Mouse (Mus musculus) midbrain, embryonic 15.5 days (tissue): ENCODE measurements around the gene Gabrr3. TPM values are rescaled to one million over a fixed set of nuclear protein-coding genes. Genes with fewer than 3 reads are reported as not detected.
A peak's percentile ranks its signal among the peaks of the same experiment; 100 is the strongest.
"Not testable (repeated sequence)": the region's sequence is repeated elsewhere in the genome, so short reads cannot be mapped to it uniquely, and the experiment has no call there.

Source experiments
- ATAC-seq: fragments of 200-750 bp; cut with Nextera tagmentation; replicated peaks from 2 replicates; pipeline ENCODE4 v1.8.0; 2017; ENCODE audit warnings: moderate TSS enrichment
- H3K27ac ChIP-seq: fragments of 300-500 bp; sonication (generic); 2 replicates; pipeline ENCODE4 v1.5.1; 2015; ENCODE audit warnings: mild to moderate bottlenecking, inconsistent platforms
- H3K27me3 ChIP-seq: fragments of 300-500 bp; sonication (generic); replicated peaks from 2 replicates; pipeline ENCODE4 v1.6.1; 2015; ENCODE audit warnings: inconsistent platforms
- H3K36me3 ChIP-seq: fragments of 300-500 bp; sonication (generic); replicated peaks from 2 replicates; pipeline ENCODE4 v1.6.1; 2015; ENCODE audit warnings: inconsistent platforms
- H3K4me1 ChIP-seq: fragments of 300-500 bp; sonication (generic); 2 replicates; pipeline ENCODE4 v1.6.1; 2015; ENCODE audit warnings: inconsistent platforms
- H3K4me2 ChIP-seq: fragments of 300-500 bp; sonication (generic); 2 replicates; pipeline ENCODE4 v1.6.1; 2015; ENCODE audit warnings: inconsistent platforms, mild to moderate bottlenecking, moderate library complexity
- H3K4me3 ChIP-seq: fragments of 300-500 bp; sonication (generic); 2 replicates; pipeline ENCODE4 v1.5.1; 2015; ENCODE audit warnings: mild to moderate bottlenecking, inconsistent platforms
- H3K9ac ChIP-seq: fragments of 300-500 bp; sonication (generic); 2 replicates; pipeline ENCODE4 v1.6.1; 2015; ENCODE audit warnings: mild to moderate bottlenecking, inconsistent platforms
- H3K9me3 ChIP-seq: fragments of 300-500 bp; sonication (generic); 2 replicates; pipeline ENCODE4 v1.6.1; 2016; ENCODE audit warnings: inconsistent platforms
- WGBS: fragments of 180-500 bp; shearing (Covaris S2); methylation state at CpG from one replicate; pipeline ENCODE4 v1.1.7; 2015; ENCODE audit warnings: mixed read lengths; 5-methylcytosine and 5-hydroxymethylcytosine counted together
- polyA plus RNA-seq: library from polyadenylated mRNA; unstranded; fragments of >200 nt; fragmentation: Nextera tagmentation; extraction: Ambion mirVana; gene quantifications from 2 replicates; pipeline ENCODE4 v1.2.1, GENCODE M21; 2015

Gabrr3 gene
- polyA plus RNA-seq, 1 experiment from 2014 or later, result 0.06 TPM

DNA sequence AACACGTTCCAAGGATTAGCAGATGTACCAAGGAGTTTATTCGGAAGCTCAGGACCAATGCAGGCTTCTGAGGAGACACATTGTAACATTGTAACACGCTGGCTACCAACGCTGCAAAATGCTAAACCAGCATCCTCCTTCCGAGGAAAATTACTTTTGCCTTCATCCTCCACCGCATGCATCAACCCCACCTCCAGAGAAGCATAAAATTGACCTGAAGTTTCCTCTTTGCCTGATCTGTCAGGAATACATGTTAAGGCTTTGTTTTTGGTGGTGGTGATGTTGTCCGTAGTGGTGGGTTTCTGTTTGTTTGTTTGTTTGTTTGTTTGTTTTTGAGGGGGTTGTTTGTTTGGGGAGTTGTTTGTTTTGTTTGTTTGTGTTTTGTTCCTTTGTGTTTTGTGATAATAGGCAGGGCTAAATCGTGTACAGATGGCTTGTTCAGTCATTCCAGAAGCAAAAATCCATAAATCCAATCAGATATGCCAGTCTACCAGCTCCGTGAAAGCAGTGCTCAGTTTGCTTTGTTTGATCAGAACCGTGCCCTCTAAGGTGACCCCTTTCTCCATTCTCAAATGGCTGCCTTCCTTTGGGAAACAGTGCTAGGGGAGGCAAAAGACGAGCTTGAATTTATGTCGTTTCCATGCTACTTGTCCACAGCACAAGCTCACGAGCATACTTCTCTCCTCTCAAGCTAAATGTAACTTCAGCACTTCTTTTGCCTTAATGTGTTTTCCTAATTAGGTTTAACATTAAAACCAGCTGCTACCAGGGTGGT lies 14.6 kb downstream of the Gabrr3 start:
- H3K4me3 ChIP-seq, result no peak overlapping the region
- ATAC-seq, result no peak; the same call in 1 of the 2 replicates
- H3K4me1 ChIP-seq, result 0 out of 2 replicates have a peak, but pooled peaks cover 3% of the 10 kb centered on the region
- H3K27me3 ChIP-seq, result no peaks in the 10 kb centered on the region
- no peak overlapping the region for H3K27ac ChIP-seq
- WGBS, result 40% methylated on average over 13 of the region's 13 CpGs
- no peaks in the 10 kb centered on the region for H3K9me3 ChIP-seq
- H3K36me3 ChIP-seq, result no peaks in the 10 kb centered on the region
- H3K9ac ChIP-seq, result no peak overlapping the region
- H3K4me2 ChIP-seq, result no peak overlapping the region

DNA sequence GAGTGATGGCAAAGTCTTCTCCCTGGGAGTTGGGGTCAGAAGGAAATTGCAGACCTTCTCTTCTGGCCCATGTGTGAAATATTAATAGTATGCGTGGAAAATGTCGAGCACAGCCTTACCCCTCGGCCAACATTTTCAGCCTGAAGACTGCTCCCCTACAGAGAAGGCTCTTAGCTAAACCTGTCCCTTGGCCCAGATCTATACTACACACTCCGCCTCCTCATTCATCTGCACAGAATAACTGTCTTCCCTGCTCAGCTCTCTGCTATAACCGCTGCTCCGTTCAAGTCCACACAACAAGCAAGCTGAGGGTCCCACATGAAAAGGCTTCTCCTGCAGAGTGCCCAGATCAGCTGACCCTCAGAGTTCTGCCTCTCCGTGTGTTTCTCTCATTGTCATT lies 20.8 kb downstream of the Gabrr3 start:
- Histone ChIP-seq H3K9me3 (no peaks in the 10 kb centered on the region), H3K4me3 (no peak overlapping the region), H3K27me3 (no peaks in the 10 kb centered on the region), H3K4me2 (no peak overlapping the region), H3K27ac (no peak overlapping the region), H3K36me3 (no peaks in the 10 kb centered on the region), H3K9ac (no peak overlapping the region), H3K4me1 (no peaks in the 10 kb centered on the region)
- WGBS, result 57% methylated on average over 7 of the region's 7 CpGs
- 0 out of 2 replicates have a peak, but pooled peaks have one; percentile 33 for ATAC-seq

DNA sequence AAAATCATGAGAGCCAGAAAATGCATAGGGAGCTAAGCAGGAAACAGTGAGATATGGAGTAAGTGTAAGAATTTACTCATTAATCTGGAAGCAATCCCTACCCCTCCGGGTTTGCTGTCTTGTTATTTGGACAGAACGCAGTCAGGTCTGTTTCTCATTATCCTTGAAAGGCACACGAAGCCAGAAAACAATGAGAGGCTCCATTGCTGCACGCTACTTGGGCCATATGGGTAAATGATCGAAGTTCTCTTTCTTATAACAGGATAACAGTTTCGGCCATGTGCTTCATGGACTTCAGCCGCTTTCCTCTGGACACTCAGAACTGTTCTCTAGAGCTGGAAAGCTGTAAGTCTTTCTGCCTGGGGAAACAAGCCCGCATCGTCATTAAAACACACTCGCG lies 26.0 kb downstream of the Gabrr3 start:
- Histone ChIP-seq H3K36me3 (no peaks in the 10 kb centered on the region), H3K4me2 (no peak overlapping the region), H3K27me3 (no peaks in the 10 kb centered on the region), H3K4me1 (no peaks in the 10 kb centered on the region), H3K4me3 (no peak overlapping the region), H3K9me3 (no peaks in the 10 kb centered on the region), H3K9ac (no peak overlapping the region), H3K27ac (no peak overlapping the region)
- 71% methylated on average over 11 of the region's 11 CpGs for WGBS
- no peak for ATAC-seq

- no peak overlapping the region for H3K27ac ChIP-seq
- H3K4me1 ChIP-seq, result no peaks in the 10 kb centered on the region
- H3K9me3 ChIP-seq, result no peaks in the 10 kb centered on the region
- no peak for ATAC-seq
- no peak overlapping the region for H3K4me3 ChIP-seq
- WGBS, result 86% methylated on average over 7 of the region's 7 CpGs
- H3K4me2 ChIP-seq, result no peak overlapping the region
- H3K9ac ChIP-seq, result no peak overlapping the region
- no peaks in the 10 kb centered on the region for H3K27me3 ChIP-seq
- no peaks in the 10 kb centered on the region for H3K36me3 ChIP-seq
Measured at GRCm38 (mm10) chr16:59444880-59445559, 37.9 kb downstream of the Gabrr3 start.

GRCm38 (mm10) chr16:59448181-59448580 lies 41.0 kb downstream of the Gabrr3 start:
- Histone ChIP-seq H3K36me3 (no peaks in the 10 kb centered on the region), H3K9me3 (no peaks in the 10 kb centered on the region), H3K4me1 (no peaks in the 10 kb centered on the region), H3K27me3 (no peaks in the 10 kb centered on the region), H3K27ac (no peak overlapping the region), H3K4me3 (no peak overlapping the region), H3K4me2 (no peak overlapping the region), H3K9ac (no peak overlapping the region)
- ATAC-seq, result no peak
- 85% methylated on average over 1 of the region's 1 CpGs for WGBS

- Histone ChIP-seq H3K36me3 (no peaks in the 10 kb centered on the region), H3K4me2 (no peak overlapping the region), H3K4me1 (no peaks in the 10 kb centered on the region), H3K9ac (no peak overlapping the region), H3K27me3 (no peaks in the 10 kb centered on the region), H3K27ac (no peak overlapping the region), H3K4me3 (no peak overlapping the region), H3K9me3 (no peaks in the 10 kb centered on the region)
- no peak for ATAC-seq
Measured at GRCm38 (mm10) chr16:59449092-59449491, 42.0 kb downstream of the Gabrr3 start.

- H3K4me2 ChIP-seq, result no peak overlapping the region
- H3K36me3 ChIP-seq, result no peaks in the 10 kb centered on the region
- WGBS, result 89% methylated on average over 5 of the region's 5 CpGs
- H3K9me3 ChIP-seq, result no peaks in the 10 kb centered on the region
- no peak overlapping the region for H3K4me3 ChIP-seq
- no peak overlapping the region for H3K27ac ChIP-seq
- no peaks in the 10 kb centered on the region for H3K27me3 ChIP-seq
- no peak for ATAC-seq
- H3K9ac ChIP-seq, result no peak overlapping the region
- no peaks in the 10 kb centered on the region for H3K4me1 ChIP-seq
Measured at GRCm38 (mm10) chr16:59451813-59452212, 44.7 kb downstream of the Gabrr3 start.

GRCm38 (mm10) chr16:59459259-59459861 lies 52.2 kb downstream of the Gabrr3 start:
- H3K4me1 ChIP-seq, H3K9me3 ChIP-seq, H3K9ac ChIP-seq, H3K27ac ChIP-seq, H3K4me2 ChIP-seq, ATAC-seq, H3K36me3 ChIP-seq, H3K4me3 ChIP-seq, H3K27me3 ChIP-seq: not testable (repeated sequence)
- 85% methylated on average over 5 of the region's 5 CpGs for WGBS

DNA sequence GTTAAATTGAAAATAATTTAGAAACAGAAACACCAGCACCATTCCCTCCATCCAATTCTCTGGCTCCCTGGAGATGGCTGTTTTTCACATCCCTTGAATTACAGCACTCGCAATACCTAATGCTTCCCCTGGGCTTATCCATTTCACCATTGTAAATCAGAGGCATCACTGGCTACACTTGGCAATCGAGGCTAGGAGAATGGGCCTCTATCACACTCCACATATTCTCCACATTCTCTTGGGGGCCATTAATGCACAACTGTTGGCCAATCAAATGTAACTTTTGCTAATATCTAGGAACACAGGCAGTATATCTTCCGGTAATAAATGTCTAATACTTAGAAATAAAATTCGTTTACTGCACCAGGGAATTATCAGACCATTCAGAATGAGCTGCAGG lies 56.4 kb downstream of the Gabrr3 start:
- Histone ChIP-seq H3K9me3 (no peaks in the 10 kb centered on the region), H3K27ac (no peak overlapping the region), H3K27me3 (no peaks in the 10 kb centered on the region), H3K4me1 (no peaks in the 10 kb centered on the region), H3K9ac (no peak overlapping the region), H3K36me3 (no peaks in the 10 kb centered on the region), H3K4me3 (no peak overlapping the region), H3K4me2 (no peak overlapping the region)
- ATAC-seq, result no peak
- 76% methylated on average over 4 of the region's 4 CpGs for WGBS

- WGBS, result 88% methylated on average over 6 of the region's 6 CpGs
- H3K4me1 ChIP-seq, result no peaks in the 10 kb centered on the region
- H3K9me3 ChIP-seq, result no peaks in the 10 kb centered on the region
- no peak overlapping the region for H3K4me2 ChIP-seq
- no peak overlapping the region for H3K4me3 ChIP-seq
- H3K27ac ChIP-seq, result no peak overlapping the region
- no peaks in the 10 kb centered on the region for H3K36me3 ChIP-seq
- no peaks in the 10 kb centered on the region for H3K27me3 ChIP-seq
- no peak for ATAC-seq
- H3K9ac ChIP-seq, result no peak overlapping the region
Measured at GRCm38 (mm10) chr16:59463973-59464372, 56.8 kb downstream of the Gabrr3 start.

DNA sequence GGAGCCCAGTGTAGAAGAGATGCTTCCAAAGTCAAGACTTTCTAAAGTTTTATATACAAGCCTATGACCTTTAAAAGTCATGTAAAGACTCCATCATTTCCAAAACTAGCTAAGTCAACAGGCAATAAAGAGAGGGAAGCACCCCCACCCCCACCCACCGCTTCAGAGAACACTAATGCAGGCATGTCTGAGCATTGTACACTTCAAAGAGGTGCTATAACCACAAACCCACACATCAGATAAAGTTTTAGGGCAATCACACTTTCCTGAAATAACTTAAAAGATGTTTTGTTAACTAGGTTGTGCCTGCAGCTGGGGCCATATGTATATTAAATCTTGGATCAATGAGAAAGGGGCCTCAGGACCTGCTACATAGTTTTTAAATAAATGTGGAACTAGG lies 62.7 kb downstream of the Gabrr3 start:
- Histone ChIP-seq H3K9me3 (no peaks in the 10 kb centered on the region), H3K27me3 (no peaks in the 10 kb centered on the region), H3K4me2 (no peak overlapping the region), H3K4me3 (no peak overlapping the region), H3K36me3 (no peaks in the 10 kb centered on the region), H3K4me1 (peaks cover 7% of the 10 kb centered on the region; the same call in 1 of the 2 replicates), H3K27ac (no peak overlapping the region), H3K9ac (no peak overlapping the region)
- WGBS, result 91% methylated on average over 1 of the region's 1 CpGs
- no peak for ATAC-seq

DNA sequence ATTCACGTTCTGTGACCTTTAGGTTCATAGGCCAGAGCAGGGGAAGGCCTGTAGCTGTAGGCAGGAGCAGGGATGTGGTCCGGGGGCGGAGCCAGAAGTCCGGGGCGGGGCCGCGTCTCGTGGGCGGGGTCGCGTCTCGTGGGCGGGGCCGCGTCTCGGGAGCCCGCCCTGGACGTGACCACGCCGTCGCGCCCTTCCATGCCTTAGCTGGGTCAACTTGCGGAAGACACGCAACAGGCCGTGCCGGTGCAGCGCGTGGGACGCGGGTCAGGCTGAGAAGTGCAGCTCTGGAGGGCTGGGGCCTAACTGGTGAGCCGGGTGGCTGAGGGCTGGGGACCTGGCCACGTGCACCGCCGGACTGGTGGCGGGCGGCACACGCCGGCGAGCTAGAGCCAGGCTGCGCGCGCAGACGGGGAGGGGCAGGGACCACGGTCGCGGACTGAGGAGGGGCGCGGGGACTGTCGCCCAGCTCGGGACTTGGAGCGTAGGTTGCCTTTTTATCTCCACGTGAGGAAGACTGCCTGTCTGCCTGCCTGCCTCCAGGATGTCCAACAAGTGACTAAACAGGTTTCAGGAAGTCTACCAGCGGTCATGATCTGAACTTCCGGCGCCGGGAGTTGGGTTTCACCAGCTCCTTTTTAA lies 64.6 kb downstream of the Gabrr3 start, which contains the start of gene Riox2:
TSS of gene Riox2 (plus strand) at position 139 of the 642 bp plus-strand sequence.
- ATAC-seq, result peak; percentile 96
- H3K27me3 ChIP-seq, result no peaks in the 10 kb centered on the region
- H3K9me3 ChIP-seq, result no peaks in the 10 kb centered on the region
- peak within 1 kb of the TSS; percentile 54; the same call in 1 of the 2 replicates for H3K9ac ChIP-seq
- H3K4me2 ChIP-seq, result peak within 1 kb of the TSS; percentile 83
- 1% methylated on average over 56 of the region's 56 CpGs for WGBS
- no peak within 1 kb of the TSS for H3K27ac ChIP-seq
- no peaks in the 10 kb centered on the region for H3K36me3 ChIP-seq
- peak within 1 kb of the TSS; percentile 77 for H3K4me3 ChIP-seq
- H3K4me1 ChIP-seq, result peaks cover 7% of the 10 kb centered on the region; the same call in 1 of the 2 replicates
